Mouse (Mus musculus): Measurements from ENCODE around the gene Baz1b. TPM values are rescaled to one million over a fixed set of nuclear protein-coding genes. Genes with fewer than 3 reads are reported as not detected.

Baz1b gene
- total and polyA plus RNA-seq, 3 experiments: 44.5 to 81.5 (median 72.9) TPM

DNA sequence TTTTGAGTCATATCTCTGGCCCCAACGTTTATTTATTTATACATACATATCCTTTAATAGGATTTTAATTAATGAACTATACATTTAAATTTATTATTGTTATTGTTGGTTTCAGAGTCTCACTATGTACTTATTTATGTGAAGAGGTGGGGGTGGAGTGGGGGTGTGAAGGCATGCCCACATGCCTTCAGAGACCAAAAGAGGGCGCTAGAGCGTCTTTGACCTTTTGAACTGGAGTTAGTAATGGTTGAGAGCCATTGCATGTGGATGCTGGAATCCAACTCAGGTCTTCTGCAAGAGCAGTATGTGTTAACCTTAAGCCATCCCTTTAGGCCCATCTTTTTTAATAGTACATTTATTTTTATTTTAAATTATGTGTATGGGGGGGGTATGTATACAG is 1.5 kb upstream of the Baz1b start:
- peak; percentile 52 for DNase-seq (ENCODE audit: low read depth, low spot score)

DNA sequence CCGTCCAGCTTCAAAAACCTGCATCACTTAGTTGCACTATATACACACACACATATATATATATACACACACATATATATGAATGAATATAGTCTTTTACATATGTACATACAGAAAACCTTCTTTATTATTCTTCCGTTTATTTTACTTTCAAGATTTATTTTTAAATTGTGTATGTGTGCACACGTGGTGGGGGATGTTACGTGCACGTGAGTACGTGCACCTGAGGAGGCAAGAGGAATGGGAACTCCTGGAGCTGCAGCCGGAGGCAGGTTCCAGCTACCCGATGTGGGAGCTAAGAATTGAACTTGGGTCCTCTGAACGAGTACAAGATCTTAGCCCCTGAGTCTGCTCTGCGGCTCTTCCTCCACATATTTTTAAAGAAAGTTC is 838 bp upstream of the Baz1b start:
- TF ChIP-seq TBP (IDR thresholded peaks at IDR 0.05; ENCODE audit: low read depth, low read length) (no peak), POLR2AphosphoS5 (IDR thresholded peaks at IDR 0.05; ENCODE audit: borderline replicate concordance, low read depth, low read length) (no peak), ZC3H11A (IDR thresholded peaks at IDR 0.05; ENCODE audit: low read depth, low read length) (no peak), USF2 (IDR thresholded peaks at IDR 0.05; ENCODE audit: borderline replicate concordance in 1 of 2, insufficient read depth in 1 of 2, low read depth in 1 of 2, low read length in 2 of 2) (no peak), MYC (IDR thresholded peaks at IDR 0.05; ENCODE audit: low read depth, low read length) (peak; percentile 82), CHD1 (IDR thresholded peaks at IDR 0.05; ENCODE audit: low read depth, low read length) (0 out of 2 replicates have a peak, but pooled peaks have one; percentile 52), UBTF (IDR thresholded peaks at IDR 0.05; ENCODE audit: borderline replicate concordance, insufficient read depth, low read depth, low read length) (no peak), NRF1 (IDR thresholded peaks at IDR 0.05; ENCODE audit: insufficient read depth, low read depth, low read length, poor library complexity, severe bottlenecking) (no peak), MAX (IDR thresholded peaks at IDR 0.05; ENCODE audit: low read length) (peak; percentile 68; the same call in 1 of the 2 replicates), HCFC1 (IDR thresholded peaks at IDR 0.05; ENCODE audit: low read depth, low read length) (no peak), GATA1 (IDR thresholded peaks at IDR 0.05; ENCODE audit: low read depth, low read length) (no peak), USF1 (IDR thresholded peaks at IDR 0.05; ENCODE audit: low read depth, low read length) (peak; percentile 37; the same call in 1 of the 2 replicates), ETS1 (IDR thresholded peaks at IDR 0.05; ENCODE audit: low read depth, low read length) (no peak), BHLHE40 (IDR thresholded peaks at IDR 0.05; ENCODE audit: borderline replicate concordance, low read depth, low read length) (peak; percentile 94)
- DNase-seq (ENCODE audit: low read depth, low spot score): no peak
- peaks cover 0 to 9% of the 10 kb centered on the region in 2 experiments; a peak in 3 of 4 replicates for H3K4me1 ChIP-seq (ENCODE audit: control insufficient read depth in 1 of 2, insufficient read depth in 2 of 2, low read length in 2 of 2)

More for the DNA sequence above, 1.5 kb upstream of the Baz1b start:
- Histone ChIP-seq H3K4me1 (ENCODE audit: control insufficient read depth in 1 of 2, insufficient read depth in 2 of 2, low read length in 2 of 2) (peaks cover 0 to 9% of the 10 kb centered on the region in 2 experiments; a peak in 3 of 4 replicates), H3K4me3 (ENCODE audit: control insufficient read depth in 1 of 2, insufficient read depth in 1 of 2, low read depth in 2 of 2, low read length in 2 of 2) (no peak overlapping the region; a peak in 1 of 4 replicates), H3K27me3 (ENCODE audit: control insufficient read depth in 1 of 2, insufficient read depth in 2 of 2, low read length in 2 of 2) (no peaks in the 10 kb centered on the region), H3K27ac (ENCODE audit: control insufficient read depth, low read depth, low read length) (peak overlapping the region; percentile 93; the same call in 1 of the 2 replicates), H3K9me3 (replicated peaks; ENCODE audit: insufficient read depth, low read length) (no peaks in the 10 kb centered on the region), H3K36me3 (ENCODE audit: control insufficient read depth in 1 of 2, insufficient read depth in 2 of 2, low read length in 2 of 2) (peaks cover 2 to 22% of the 10 kb centered on the region in 2 experiments; a peak in 3 of 4 replicates), H3K79me2 (ENCODE audit: control insufficient read depth, insufficient read depth, low read length, poor library complexity) (peaks cover 32% of the 10 kb centered on the region), H3K9ac (ENCODE audit: control insufficient read depth, low read depth, low read length, poor library complexity, severe bottlenecking) (no peak overlapping the region)
- TF ChIP-seq MAZ (IDR thresholded peaks at IDR 0.05; ENCODE audit: low read depth, low read length): peak; percentile 63; the same call in 1 of the 2 replicates
- TF ChIP-seq GABPA (IDR thresholded peaks at IDR 0.05; ENCODE audit: low read depth, low read length): no peak
- TF ChIP-seq CTCF (IDR thresholded peaks at IDR 0.05 in 2 of 3, conservative IDR thresholded peaks at IDR 0.05 in 1 of 3; ENCODE audit: control insufficient read depth in 1 of 3, insufficient read depth in 1 of 3, low read depth in 2 of 3, low read length in 3 of 3, poor library complexity in 1 of 3, severe bottlenecking in 1 of 3): peak; percentile 40 to 63 (median 53)
- no peak for TF ChIP-seq MEF2A (IDR thresholded peaks at IDR 0.05; ENCODE audit: extremely low read depth, insufficient replicate concordance, low read depth, low read length, poor library complexity, severe bottlenecking)
- 0 out of 2 replicates have a peak, but pooled peaks have one; percentile 40 for TF ChIP-seq MYC (IDR thresholded peaks at IDR 0.05; ENCODE audit: low read depth, low read length)
- TF ChIP-seq RAD21 (IDR thresholded peaks at IDR 0.05; ENCODE audit: low read depth, low read length): no peak
- TF ChIP-seq CHD2 (IDR thresholded peaks at IDR 0.05; ENCODE audit: low read length): no peak
- TF ChIP-seq MAX (IDR thresholded peaks at IDR 0.05; ENCODE audit: low read length): 0 out of 2 replicates have a peak, but pooled peaks have one; percentile 49

More for the DNA sequence above, 838 bp upstream of the Baz1b start:
- Histone ChIP-seq H3K27me3 (ENCODE audit: control insufficient read depth in 1 of 2, insufficient read depth in 2 of 2, low read length in 2 of 2) (no peaks in the 10 kb centered on the region), H3K36me3 (ENCODE audit: control insufficient read depth in 1 of 2, insufficient read depth in 2 of 2, low read length in 2 of 2) (peaks cover 2 to 24% of the 10 kb centered on the region in 2 experiments; a peak in 3 of 4 replicates), H3K4me3 (ENCODE audit: control insufficient read depth in 1 of 2, insufficient read depth in 1 of 2, low read depth in 2 of 2, low read length in 2 of 2) (peak overlapping the region; percentile 57 to 99), H3K27ac (ENCODE audit: control insufficient read depth, low read depth, low read length) (peak overlapping the region; percentile 93), H3K79me2 (ENCODE audit: control insufficient read depth, insufficient read depth, low read length, poor library complexity) (peaks cover 36% of the 10 kb centered on the region), H3K9ac (ENCODE audit: control insufficient read depth, low read depth, low read length, poor library complexity, severe bottlenecking) (peak overlapping the region; percentile 100), H3K9me3 (replicated peaks; ENCODE audit: insufficient read depth, low read length) (no peaks in the 10 kb centered on the region)
